Mouse (Mus musculus): ENCODE measurements around the gene Rnf24.

DNA sequence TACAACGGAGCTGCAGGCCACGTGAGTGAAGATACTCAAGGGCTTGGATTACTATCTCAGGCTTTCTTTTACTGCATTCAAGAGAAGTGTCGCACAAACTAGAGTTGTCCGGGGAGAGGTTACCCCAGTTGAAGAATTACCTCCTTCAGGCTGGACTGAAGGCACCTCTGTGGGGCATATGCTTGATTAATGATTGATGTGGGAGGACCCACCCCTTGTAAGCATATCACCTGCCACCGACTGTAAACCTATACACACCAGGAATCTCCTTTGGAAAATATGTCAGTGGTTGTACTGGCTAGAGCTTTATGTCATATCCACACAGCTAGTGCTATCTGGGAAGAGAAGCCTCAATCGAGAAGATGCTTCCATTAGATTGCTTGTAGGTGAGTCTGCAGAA lies 1.4 kb upstream of the Rnf24 start:
- TF ChIP-seq TCF12 (IDR thresholded peaks at IDR 0.05; ENCODE audit: insufficient read depth, poor library complexity, severe bottlenecking) (no peak), POLR2A (IDR thresholded peaks at IDR 0.05; ENCODE audit: insufficient read length, low read depth) (no peak), E2F4 (IDR thresholded peaks at IDR 0.05; ENCODE audit: insufficient read depth) (no peak), USF1 (IDR thresholded peaks at IDR 0.05; ENCODE audit: low read depth) (no peak), MAX (IDR thresholded peaks at IDR 0.05; ENCODE audit: low read depth) (no peak), CEBPB (IDR thresholded peaks at IDR 0.05; ENCODE audit: insufficient read depth, poor library complexity, severe bottlenecking) (no peak), TCF3 (IDR thresholded peaks at IDR 0.05; ENCODE audit: insufficient read length, low read depth) (no peak), MYOD1 (IDR thresholded peaks at IDR 0.05; ENCODE audit: control insufficient read depth in 1 of 3, insufficient read length in 2 of 3, low read depth in 2 of 3) (no peak), MYOG (IDR thresholded peaks at IDR 0.05; ENCODE audit: control insufficient read depth in 1 of 3, insufficient read depth in 1 of 3, insufficient read length in 2 of 3, low read depth in 2 of 3) (no peak), POLR2AphosphoS2 (IDR thresholded peaks at IDR 0.05; ENCODE audit: insufficient read length, low read depth) (no peak)

Measured in myocyte (in vitro differentiated cells).